Mouse (Mus musculus) embryonic fibroblast, embryonic 13.5 days (primary cell): ENCODE data around the gene Onecut3.

Source experiments
- CTCF ChIP-seq: IDR thresholded peaks from 2 replicates; pipeline ENCODE4 v1.5.1; 2011; ENCODE audit warnings: mild to moderate bottlenecking, control low read depth, low read length, moderate library complexity, borderline replicate concordance; ENCODE audit not compliant: insufficient read depth
- POLR2A ChIP-seq: IDR thresholded peaks from 2 replicates; pipeline ENCODE4 v1.6.1; 2011; ENCODE audit warnings: low read depth, mild to moderate bottlenecking, control low read depth, low read length, moderate library complexity

DNA sequence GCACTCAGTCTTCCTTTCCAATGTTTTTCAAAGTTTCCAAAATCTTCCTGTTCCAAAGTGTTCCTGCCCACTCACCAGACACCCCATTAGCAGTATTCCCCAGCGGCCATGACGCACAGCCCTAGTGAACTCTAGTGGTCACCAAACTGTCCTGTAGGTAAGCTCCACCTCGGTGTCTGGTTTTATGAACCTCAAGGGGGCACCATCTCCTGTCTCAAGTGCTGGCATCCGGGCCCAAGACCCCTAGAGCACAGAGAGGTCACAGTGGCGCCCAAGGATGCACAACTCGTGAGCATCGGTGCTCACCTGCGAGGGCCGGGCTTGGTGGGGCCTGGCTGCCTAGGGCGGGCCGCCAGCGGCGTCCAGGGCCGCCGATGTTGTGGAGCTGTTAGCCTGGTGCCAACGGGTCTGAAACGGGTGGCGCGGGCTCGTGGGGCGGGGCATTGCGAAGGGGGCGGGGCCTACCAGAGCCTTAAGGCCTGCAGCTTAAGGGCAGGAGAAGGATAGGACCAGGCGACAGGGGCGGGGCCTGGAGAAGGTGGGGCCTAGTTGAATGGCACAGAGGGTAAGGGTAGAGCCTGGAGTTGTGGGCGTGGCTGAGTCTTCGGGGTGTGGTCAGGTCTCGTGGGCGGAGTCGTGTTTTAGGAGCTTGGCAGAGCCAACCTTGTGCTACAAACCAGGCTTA is 44.2 kb downstream of the Onecut3 start, which contains the start of gene Atp8b3:
- TF ChIP-seq CTCF (no peak), POLR2A (no peak)
